Mouse (Mus musculus) heart, postnatal 4 days (tissue): Measurements from ENCODE around the gene Bnc2. TPM values are rescaled to one million over a fixed set of nuclear protein-coding genes. Genes with fewer than 3 reads are reported as not detected.

Experiments used
- DNase-seq: peaks from one replicate; pipeline ENCODE4 v3.0.0; 2021
- total RNA-seq, 2 experiments: library from RNA; stranded (reverse); gene quantifications; 2 replicates each; pipeline ENCODE4 v1.2.3; 2021

Bnc2 gene
- total RNA-seq = 1 to 10 TPM; 3.0 to 3.4 TPM

GRCm38 (mm10) chr4:84675171-84675973, at the start of gene Bnc2:
Gene Bnc2 (minus strand): TSS chr4:84675275.
- peak; percentile 57 for DNase-seq

- DNase-seq = peak; percentile 5
Measured at GRCm38 (mm10) chr4:84707961-84708360, 32.9 kb upstream of the Bnc2 start.

- no peak for DNase-seq
Measured at GRCm38 (mm10) chr4:84685521-84686366, 10.7 kb upstream of the Bnc2 start.

GRCm38 (mm10) chr4:84685009-84685408, 9.9 kb upstream of the Bnc2 start:
- no peak for DNase-seq

GRCm38 (mm10) chr4:84675974-84676315, 870 bp upstream of the Bnc2 start:
- no peak for DNase-seq

GRCm38 (mm10) chr4:84674318-84675170, 531 bp downstream of the Bnc2 start:
- DNase-seq = peak; percentile 9

- DNase-seq = no peak
Measured at GRCm38 (mm10) chr4:84673681-84674307, 1.3 kb downstream of the Bnc2 start.

GRCm38 (mm10) chr4:84672181-84672791, 2.8 kb downstream of the Bnc2 start:
- no peak for DNase-seq

- no peak for DNase-seq
Measured at GRCm38 (mm10) chr4:84670996-84671395, 4.1 kb downstream of the Bnc2 start.

- no peak for DNase-seq
Measured at GRCm38 (mm10) chr4:84669650-84670049, 5.4 kb downstream of the Bnc2 start.

GRCm38 (mm10) chr4:84668949-84669605, 6.0 kb downstream of the Bnc2 start:
- DNase-seq = no peak

- DNase-seq = no peak
Measured at GRCm38 (mm10) chr4:84668226-84668625, 6.8 kb downstream of the Bnc2 start.

- no peak for DNase-seq
Measured at GRCm38 (mm10) chr4:84662228-84663065, 12.6 kb downstream of the Bnc2 start.

GRCm38 (mm10) chr4:84661341-84661740, 13.7 kb downstream of the Bnc2 start:
- no peak for DNase-seq

GRCm38 (mm10) chr4:84651786-84652185, 23.3 kb downstream of the Bnc2 start:
- no peak for DNase-seq

- no peak for DNase-seq
Measured at GRCm38 (mm10) chr4:84646576-84646975, 28.5 kb downstream of the Bnc2 start.

- no peak for DNase-seq
Measured at GRCm38 (mm10) chr4:84639166-84639565, 35.9 kb downstream of the Bnc2 start.

- DNase-seq = peak; percentile 28
Measured at GRCm38 (mm10) chr4:84637641-84638040, 37.4 kb downstream of the Bnc2 start.

- no peak for DNase-seq
Measured at GRCm38 (mm10) chr4:84634751-84635150, 40.3 kb downstream of the Bnc2 start.

GRCm38 (mm10) chr4:84633991-84634390, 41.1 kb downstream of the Bnc2 start:
- DNase-seq = no peak
